Mouse (Mus musculus): ENCODE data around the gene Tbl2.

Tbl2 gene

GRCm38 (mm10) chr5:135149053-135149819, at the start of gene Tbl2:
Tbl2 (plus strand) TSS chr5:135149657.
- DNase-seq = peak; percentile 99

- no peak for DNase-seq
Measured at GRCm38 (mm10) chr5:135100981-135101380, 48.5 kb upstream of the Tbl2 start.

DNA sequence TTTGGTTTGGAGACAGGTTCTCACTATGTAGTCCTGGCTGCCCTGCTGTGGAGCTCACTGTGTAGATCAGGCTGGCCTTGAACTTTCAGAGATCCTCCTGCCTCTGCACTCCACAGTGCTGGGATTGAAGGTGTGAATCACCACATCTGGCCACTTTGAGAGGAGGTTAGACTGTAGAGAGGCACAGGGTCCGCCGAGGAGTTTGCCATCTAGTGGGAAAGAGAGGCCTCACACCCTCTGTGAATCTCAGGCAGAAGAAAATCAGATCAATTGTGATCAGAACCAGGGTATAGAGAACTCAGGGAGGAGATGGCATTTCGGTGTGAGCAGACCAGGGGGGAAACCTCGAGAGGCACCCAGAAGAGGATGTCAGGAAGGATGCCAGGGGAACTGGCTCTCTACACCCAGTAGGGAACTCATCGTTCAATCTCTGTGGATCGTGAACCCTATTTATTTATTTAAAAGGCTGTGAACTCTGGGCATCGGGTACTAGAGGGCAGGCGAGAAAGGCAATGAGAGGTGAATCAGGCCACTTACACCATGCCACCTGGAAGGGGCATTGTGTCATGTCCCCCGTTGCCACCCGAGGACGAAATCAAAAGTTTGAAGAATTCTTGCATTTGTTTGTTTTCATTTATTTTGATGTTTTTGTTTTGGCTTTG, 45.3 kb upstream of the Tbl2 start:
- DNase-seq = peak; percentile 17

GRCm38 (mm10) chr5:135106758-135107256, 42.6 kb upstream of the Tbl2 start:
- DNase-seq = peak; percentile 95

GRCm38 (mm10) chr5:135107521-135108501, 41.6 kb upstream of the Tbl2 start:
- DNase-seq = peak; percentile 74

- no peak for DNase-seq
Measured at GRCm38 (mm10) chr5:135109017-135109416, 40.4 kb upstream of the Tbl2 start.

GRCm38 (mm10) chr5:135109426-135109825, 40.0 kb upstream of the Tbl2 start:
- no peak for DNase-seq

DNA sequence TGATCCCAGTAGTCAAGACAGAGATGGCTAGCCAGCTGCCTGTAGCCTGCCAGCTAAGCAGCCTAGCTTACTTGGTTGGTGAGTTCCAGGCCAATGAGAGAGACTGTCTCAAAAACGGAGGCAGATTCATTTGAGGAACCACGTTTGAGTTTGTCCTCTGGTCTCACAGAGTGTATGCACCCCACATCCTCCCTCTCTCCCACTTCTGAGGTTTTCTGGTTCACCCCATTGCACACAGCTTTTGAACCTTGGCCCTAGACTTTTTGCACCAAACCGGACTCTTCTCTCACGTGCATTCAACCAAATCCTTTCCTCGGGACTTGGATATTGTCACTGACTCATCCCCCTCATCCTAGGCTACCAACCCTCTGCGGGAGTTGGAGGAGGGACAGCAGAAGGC, 39.5 kb upstream of the Tbl2 start:
- no peak for DNase-seq

- no peak for DNase-seq
Measured at GRCm38 (mm10) chr5:135113782-135114181, 35.7 kb upstream of the Tbl2 start.

- DNase-seq = no peak
Measured at GRCm38 (mm10) chr5:135115241-135115640, 34.2 kb upstream of the Tbl2 start.

GRCm38 (mm10) chr5:135118589-135119081, 30.8 kb upstream of the Tbl2 start:
- peak; percentile 74 for DNase-seq

DNA sequence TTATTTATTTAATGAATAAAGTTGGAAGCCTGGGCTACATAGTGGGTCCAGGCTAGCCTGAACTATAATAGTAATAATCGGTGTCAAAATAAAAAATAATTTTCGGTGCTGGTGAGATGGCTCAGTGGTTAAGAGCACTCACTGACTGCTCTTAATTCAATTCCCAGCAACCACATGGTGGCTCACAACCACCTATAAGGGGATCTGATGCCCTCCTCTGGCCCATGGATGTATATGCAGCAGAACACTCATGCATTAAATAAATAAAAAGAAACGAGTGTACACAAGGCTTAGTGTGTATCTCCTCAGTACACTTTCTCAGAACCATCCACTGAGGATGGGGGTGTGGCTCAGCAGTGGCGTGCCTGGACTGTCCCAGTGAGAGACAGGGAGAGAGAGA, 28.7 kb upstream of the Tbl2 start:
- no peak for DNase-seq

- DNase-seq = no peak
Measured at GRCm38 (mm10) chr5:135126121-135126520, 23.3 kb upstream of the Tbl2 start.

GRCm38 (mm10) chr5:135127669-135128068, 21.8 kb upstream of the Tbl2 start:
- DNase-seq = no peak

DNA sequence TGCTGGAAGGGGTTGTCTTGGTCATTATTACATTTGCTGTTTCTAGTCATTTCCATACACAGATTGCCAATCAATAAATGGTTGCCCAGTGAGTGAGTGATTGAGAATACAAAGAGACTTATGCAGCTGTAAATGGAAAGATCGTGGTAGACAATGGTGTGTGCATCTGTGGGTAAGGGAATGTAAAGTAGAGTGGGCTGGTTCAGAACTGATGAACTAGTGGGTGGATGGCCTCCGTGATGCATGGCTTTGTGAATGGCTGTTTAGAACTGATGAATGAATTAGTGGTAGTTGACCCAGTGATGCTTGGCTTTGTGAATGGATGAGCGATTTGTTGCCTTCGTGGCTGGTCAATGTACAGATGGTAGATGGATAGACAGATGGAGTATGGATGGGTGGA, 19.7 kb upstream of the Tbl2 start:
- no peak for DNase-seq

- peak; percentile 92 for DNase-seq
Measured at GRCm38 (mm10) chr5:135133736-135134405, 15.6 kb upstream of the Tbl2 start.

GRCm38 (mm10) chr5:135134534-135134933, 14.9 kb upstream of the Tbl2 start:
- peak; percentile 58 for DNase-seq

DNA sequence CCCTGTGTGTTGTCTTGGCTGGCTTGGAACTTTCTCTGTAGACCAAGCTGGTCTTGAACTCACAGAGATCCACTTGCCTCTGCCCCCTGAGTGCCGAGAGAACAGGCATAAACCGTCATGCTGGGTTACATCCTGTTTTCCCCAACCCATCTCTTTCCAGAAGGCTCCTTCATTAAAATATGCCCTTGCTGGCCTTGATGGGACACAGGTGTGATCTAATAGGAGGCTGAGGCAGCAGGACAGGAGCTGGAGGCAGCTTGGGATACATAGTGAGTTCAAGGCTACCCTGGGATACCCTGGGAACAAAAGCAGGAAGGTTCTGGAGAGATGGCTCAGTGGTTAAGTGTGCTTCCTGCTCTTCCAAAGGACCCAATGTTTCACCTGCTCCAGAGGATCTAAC, 9.6 kb upstream of the Tbl2 start:
- DNase-seq = no peak

GRCm38 (mm10) chr5:135144469-135144868, 5.0 kb upstream of the Tbl2 start:
- DNase-seq = no peak

GRCm38 (mm10) chr5:135145532-135145931, 3.9 kb upstream of the Tbl2 start:
- no peak for DNase-seq

DNA sequence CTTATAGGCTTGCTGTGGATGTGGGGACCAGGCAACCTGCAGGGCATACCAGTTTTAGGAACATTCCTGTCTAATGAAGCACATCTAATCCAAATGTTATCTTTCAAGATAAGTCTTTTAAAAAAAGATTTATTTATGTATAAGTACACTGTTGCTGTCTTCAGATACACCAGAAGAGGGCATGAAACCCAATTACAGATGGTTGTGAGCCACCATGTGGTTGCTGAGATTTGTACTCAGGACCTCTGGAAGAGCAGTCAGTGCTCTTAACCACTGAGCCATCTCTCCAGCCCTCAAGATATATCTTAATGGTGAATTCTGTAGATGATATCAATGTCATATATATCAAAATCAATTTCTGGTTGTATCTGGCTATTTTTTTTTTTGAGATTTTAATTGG, 3.5 kb upstream of the Tbl2 start:
- no peak for DNase-seq

DNA sequence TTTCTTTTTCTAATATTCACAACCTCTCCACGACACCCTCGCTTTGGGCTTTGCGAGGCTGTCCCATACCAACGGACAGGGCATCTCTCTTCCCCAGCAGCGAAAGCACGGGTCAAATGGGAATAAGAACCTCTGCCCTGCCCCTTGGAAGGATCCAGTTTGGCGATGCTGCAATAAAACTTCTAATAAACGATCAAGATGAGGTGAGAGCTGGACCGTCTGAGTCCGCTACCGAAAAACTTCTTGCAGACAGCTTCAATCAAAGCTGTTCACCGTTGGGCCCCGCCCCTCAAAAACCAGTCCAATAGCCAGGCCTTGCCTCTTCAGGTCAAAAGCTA, 773 bp upstream of the Tbl2 start:
- no peak for DNase-seq

DNA sequence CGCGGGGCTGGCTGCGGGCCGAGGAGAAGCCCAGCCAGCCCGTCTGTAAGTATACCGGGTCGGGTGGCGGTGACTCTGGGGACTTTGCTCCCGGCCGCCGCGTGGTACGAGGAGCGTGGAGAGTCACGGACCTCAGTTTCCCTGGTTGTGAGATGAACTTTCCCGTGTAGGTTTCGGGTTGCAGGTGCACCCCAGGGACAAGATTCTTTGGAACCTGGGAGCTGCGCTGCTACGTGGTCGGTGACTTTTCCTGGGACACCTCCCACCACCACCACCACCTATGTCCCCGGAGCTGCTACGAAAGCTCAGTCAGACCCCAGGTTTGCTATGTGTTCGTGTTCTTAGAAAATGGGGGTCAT, 342 bp downstream of the Tbl2 start:
- DNase-seq = no peak
